Mouse (Mus musculus) left cerebral cortex, postnatal 25 days (tissue): Measurements from ENCODE around the gene Peg10. TPM values are rescaled to one million over a fixed set of nuclear protein-coding genes. Genes with fewer than 3 reads are reported as not detected.

Source experiments
- DNase-seq, 2 experiments: peaks; one replicate each; pipeline ENCODE4 v3.0.0; 2022; ENCODE audit warnings: low spot score in 2 of 2, mixed read lengths in 1 of 2
- intact Hi-C: fragments of 180-260 bp; cut with DNase I; formaldehyde crosslinking; loops from one replicate; pipeline ENCODE4 v1.15.1; 2025
- total RNA-seq, 2 experiments: library from RNA; stranded (reverse); gene quantifications; 2 replicates each; pipeline ENCODE4 v1.2.3; 2021

The Peg10 gene
- 10 to 100 TPM; 12.5 to 19.1 TPM for total RNA-seq

DNA sequence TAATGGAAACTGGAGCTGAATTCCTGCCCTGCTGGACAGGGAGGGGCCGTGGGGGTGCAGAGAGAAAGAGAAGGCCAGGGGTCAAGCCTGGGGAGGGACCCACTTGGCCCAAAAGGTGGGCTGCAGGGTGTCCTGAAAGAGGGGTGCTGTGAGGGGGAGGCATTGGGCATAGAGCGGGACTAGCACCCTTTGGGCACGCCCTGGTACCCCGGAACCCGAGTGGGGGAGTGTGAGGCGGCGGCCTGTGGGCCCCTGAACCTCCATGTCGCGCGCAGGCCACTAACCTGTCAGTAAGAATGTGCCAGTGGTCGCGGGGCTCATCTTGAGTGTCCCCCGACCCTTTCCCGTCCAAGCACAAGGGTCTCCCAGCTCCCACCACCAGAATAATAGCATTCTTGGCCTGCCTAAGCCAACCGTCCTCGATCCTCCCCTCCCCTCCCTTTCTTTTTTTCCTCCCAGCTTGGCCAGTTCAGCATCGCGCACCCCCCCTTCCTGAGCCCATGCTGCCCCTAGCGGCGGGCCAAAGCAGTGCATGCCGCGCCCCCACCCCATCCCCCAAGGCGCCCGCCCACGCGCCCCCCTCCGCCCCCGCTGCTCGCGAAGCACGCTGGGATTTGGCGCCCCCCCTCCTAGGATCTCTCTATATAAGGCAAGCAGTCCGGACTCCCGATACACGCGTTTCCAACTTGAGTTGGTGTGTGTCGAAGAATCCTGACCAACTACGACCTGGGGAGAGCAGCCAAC, at the start of gene Peg10, which contains the start of gene Sgce:
Gene Peg10, plus strand, starts transcription at position 611 of the 744 bp plus-strand sequence.
Gene Sgce, minus strand, starts transcription at position 512 of the 744 bp plus-strand sequence.
- intact Hi-C loops = loop anchor here (1.0 to 5.0 kb wide), 4 partner anchors 146 to 635 kb away; partner anchors contain the start of genes Asb4 and Casd1
- DNase-seq = peak; percentile 65 to 71

GRCm38 (mm10) chr6:4701641-4702040, 45.5 kb upstream of the Peg10 start:
- DNase-seq = no peak
- intact Hi-C loops = no loop called here

- intact Hi-C loops = no loop called here
- DNase-seq = no peak
Observed at GRCm38 (mm10) chr6:4703908-4704307, 43.2 kb upstream of the Peg10 start.

DNA sequence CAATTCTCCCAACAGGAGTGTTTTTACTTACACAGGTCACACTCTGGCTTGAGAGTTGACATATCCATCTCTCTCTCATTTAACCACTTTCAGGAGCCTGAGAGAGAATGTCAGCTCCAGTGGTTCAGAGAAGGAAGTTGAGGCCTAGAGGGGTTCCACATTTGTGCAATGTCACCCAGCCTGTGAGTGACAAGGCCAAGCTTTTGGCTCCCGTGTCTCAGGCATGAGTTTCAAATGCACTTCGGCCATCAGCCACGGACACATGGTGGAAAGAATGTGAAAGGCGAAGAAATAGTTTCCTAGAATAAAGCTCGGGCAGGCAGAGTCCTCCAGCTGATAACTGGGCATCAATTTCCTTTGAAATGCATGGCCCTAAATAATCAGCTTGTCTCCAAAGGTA, 40.7 kb upstream of the Peg10 start:
- intact Hi-C loops = no loop called here
- DNase-seq = no peak

- intact Hi-C loops = no loop called here
- no peak for DNase-seq
Observed at GRCm38 (mm10) chr6:4708971-4709370, 38.1 kb upstream of the Peg10 start.

DNA sequence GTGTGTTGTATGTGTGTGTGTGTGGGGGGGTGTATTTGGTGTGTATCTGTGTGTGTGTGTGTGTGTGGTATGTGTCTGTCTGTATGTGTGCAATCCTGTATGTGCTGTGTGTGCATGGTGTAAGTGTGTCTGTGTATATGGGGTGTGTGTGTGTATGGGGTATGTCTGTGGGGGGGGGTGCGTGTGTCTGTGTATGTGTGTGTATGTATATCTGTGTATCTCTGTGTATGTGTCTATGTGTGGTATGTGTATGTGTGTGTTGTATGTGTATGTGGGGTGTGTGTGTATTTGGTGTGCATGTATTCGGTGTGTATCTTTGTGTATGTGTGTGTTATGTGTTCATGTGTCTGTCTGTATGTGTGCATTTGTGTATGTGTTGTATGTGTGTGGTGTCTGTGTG, 30.9 kb upstream of the Peg10 start:
- no peak for DNase-seq
- intact Hi-C loops = no loop called here

DNA sequence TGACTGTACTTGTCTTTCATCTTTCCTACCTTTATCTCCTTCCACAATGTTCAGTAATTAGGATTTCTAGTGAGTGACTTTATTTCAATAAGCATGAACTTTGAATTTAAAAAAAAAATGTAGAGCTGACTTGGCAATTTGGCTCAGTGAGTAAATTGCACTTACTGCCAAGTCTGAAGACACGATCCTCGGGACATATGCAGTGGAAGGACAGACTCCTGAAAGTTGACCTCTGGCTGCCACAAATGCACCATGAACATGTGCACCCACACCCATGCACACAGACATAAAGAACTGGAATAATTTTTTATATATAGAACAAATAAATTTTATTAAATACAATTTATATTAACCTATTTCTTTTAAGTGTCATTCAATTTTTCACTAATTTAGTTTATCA, 29.8 kb upstream of the Peg10 start:
- intact Hi-C loops = no loop called here
- no peak for DNase-seq

GRCm38 (mm10) chr6:4722142-4722541, 25.0 kb upstream of the Peg10 start:
- DNase-seq = peak; percentile 9 to 39
- intact Hi-C loops = no loop called here

GRCm38 (mm10) chr6:4722739-4723138, 24.4 kb upstream of the Peg10 start:
- no peak for DNase-seq
- intact Hi-C loops = no loop called here

GRCm38 (mm10) chr6:4723998-4724757, 22.9 kb upstream of the Peg10 start:
- DNase-seq = no peak
- intact Hi-C loops = no loop called here

GRCm38 (mm10) chr6:4728305-4728704, 18.8 kb upstream of the Peg10 start:
- peak in 1 of 2 experiments; percentile 32 for DNase-seq
- intact Hi-C loops = no loop called here

DNA sequence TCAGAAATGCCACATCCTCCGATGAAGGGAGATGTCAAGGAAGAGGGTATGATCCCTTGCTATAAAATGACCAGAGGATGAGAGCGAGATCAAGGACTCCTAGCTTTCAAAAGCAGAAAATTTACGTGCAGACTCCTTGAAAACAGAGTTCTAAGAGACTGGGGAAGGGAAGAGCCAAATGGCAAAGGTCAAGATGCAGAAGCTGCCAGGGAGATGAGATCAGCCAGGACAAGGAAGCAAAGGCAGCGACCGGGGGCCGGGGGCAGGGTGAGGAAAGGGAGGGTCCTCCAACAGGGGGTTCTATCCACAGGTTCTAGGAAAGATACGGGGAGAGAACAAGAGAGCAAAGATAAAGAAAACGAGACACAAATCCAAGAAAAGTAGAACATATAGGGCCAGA, 15.4 kb upstream of the Peg10 start:
- intact Hi-C loops = no loop called here
- DNase-seq = no peak

- DNase-seq = no peak
- intact Hi-C loops = no loop called here
Observed at GRCm38 (mm10) chr6:4733208-4733607, 13.9 kb upstream of the Peg10 start.

GRCm38 (mm10) chr6:4736372-4736771, 10.7 kb upstream of the Peg10 start:
- no peak for DNase-seq
- intact Hi-C loops = no loop called here

GRCm38 (mm10) chr6:4738034-4738629, 9.0 kb upstream of the Peg10 start:
- intact Hi-C loops = no loop called here
- DNase-seq = no peak

- intact Hi-C loops = no loop called here
- DNase-seq = no peak
Observed at GRCm38 (mm10) chr6:4738717-4739116, 8.4 kb upstream of the Peg10 start.

- intact Hi-C loops = no loop called here
- no peak for DNase-seq
Observed at GRCm38 (mm10) chr6:4739522-4740355, 7.4 kb upstream of the Peg10 start.

DNA sequence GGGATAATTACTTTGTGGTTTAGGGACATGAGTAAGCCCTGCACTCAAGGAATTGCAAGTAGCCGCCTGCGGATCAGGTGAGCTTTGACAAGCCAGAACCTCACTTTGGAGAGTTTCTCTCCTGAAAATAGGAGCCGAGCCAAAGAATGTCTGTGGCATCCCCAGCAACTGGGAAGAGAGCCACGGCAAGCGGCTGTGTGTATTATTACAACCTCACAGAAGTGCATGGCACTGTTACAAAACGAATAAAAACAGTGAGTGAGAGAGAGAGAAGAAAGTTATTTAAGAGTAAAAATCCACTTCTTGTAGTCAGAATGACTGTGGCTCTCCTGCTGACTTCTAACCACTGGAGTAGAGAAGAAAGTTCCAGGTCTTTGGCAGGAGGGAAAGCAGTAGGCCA, 6.6 kb upstream of the Peg10 start:
- intact Hi-C loops = no loop called here

DNA sequence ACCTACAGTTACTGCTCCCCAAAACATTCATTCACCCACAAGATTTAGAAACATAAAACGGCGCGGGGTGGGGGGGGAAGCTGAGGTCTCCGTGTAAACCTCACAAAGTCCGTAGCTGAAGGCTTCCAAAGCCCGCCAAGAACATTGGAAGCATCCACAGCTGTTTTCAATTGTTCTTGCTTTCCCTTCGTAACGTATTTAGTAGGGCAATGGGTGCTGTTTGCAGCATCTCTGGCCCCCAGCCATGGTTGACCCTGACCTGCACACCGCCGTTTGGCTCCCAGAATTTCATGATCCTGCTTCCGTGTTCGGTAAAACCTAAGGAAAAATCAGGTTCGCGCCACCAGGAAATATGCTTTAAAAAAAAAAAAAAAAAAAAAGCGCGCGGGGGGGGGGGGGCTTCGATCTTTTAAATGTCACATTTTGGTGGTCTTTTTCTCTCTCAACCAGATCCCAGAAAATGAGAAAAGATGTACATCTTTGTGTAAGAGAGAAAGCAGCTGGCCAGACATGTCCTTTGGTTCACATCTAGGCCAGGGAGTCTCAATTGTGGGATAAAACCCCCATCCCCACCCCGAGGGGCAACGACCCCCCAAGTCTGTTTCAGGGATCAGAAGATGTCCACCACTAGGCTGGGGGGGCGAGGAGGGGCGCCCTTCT, 940 bp upstream of the Peg10 start:
- no peak for DNase-seq
- intact Hi-C loops = loop anchor here (2.0 to 5.0 kb wide), 3 partner anchors 145 to 636 kb away; partner anchors contain the start of genes Asb4 and Casd1

More for the DNA sequence above, 6.6 kb upstream of the Peg10 start:
- peak; percentile 12 to 55 for DNase-seq
